Mouse (Mus musculus): ENCODE measurements at regions not wholly inside any gene's neighbourhood (a gene's known extent, or its start where the extent isn't known, plus 50 kb on each side); places are given as distances from the start of the nearest gene placed in this dataset.

- H3K27ac ChIP-seq (ENCODE audit: insufficient read depth, low read depth, low read length) = no peak overlapping the region
- no peak for DNase-seq
- no peaks in the 10 kb centered on the region for H3K36me3 ChIP-seq (ENCODE audit: control insufficient read depth, insufficient read depth, low read length)
- H3K4me3 ChIP-seq (ENCODE audit: insufficient read depth, low read depth, low read length) = no peak overlapping the region
- peaks cover 18% of the 10 kb centered on the region for H3K4me1 ChIP-seq (ENCODE audit: control insufficient read depth, insufficient read depth, low read length)
- TF ChIP-seq CTCF (conservative IDR thresholded peaks at IDR 0.05; ENCODE audit: insufficient read depth, insufficient read length, low read depth, low read length) = no peak
- TF ChIP-seq POLR2A (IDR thresholded peaks at IDR 0.05; ENCODE audit: low read depth, low read length) = no peak
- H3K27me3 ChIP-seq (replicated peaks; ENCODE audit: control insufficient read depth, insufficient read depth, low read length) = no peaks in the 10 kb centered on the region
- WGBS = 84% methylated on average over 3 of the region's 3 CpGs
These were observed 50.2 kb upstream of the Bod1 start for GRCm38 (mm10) chr11:31721908-31722307.

GRCm38 (mm10) chr11:31724506-31724905 is 52.8 kb upstream of the Bod1 start:
- H3K4me1 ChIP-seq (ENCODE audit: control insufficient read depth, insufficient read depth, low read length) = peaks cover under 1% of the 10 kb centered on the region; the same call in 1 of the 2 replicates
- 91% methylated on average over 1 of the region's 1 CpGs for WGBS
- DNase-seq = no peak
- TF ChIP-seq CTCF (conservative IDR thresholded peaks at IDR 0.05; ENCODE audit: insufficient read depth, insufficient read length, low read depth, low read length) (no peak), POLR2A (IDR thresholded peaks at IDR 0.05; ENCODE audit: low read depth, low read length) (no peak)
- H3K36me3 ChIP-seq (ENCODE audit: control insufficient read depth, insufficient read depth, low read length) = no peaks in the 10 kb centered on the region
- no peak overlapping the region for H3K27ac ChIP-seq (ENCODE audit: insufficient read depth, low read depth, low read length)
- no peaks in the 10 kb centered on the region for H3K27me3 ChIP-seq (replicated peaks; ENCODE audit: control insufficient read depth, insufficient read depth, low read length)
- no peak overlapping the region for H3K4me3 ChIP-seq (ENCODE audit: insufficient read depth, low read depth, low read length)

GRCm38 (mm10) chr11:31725936-31726647 is 54.4 kb upstream of the Bod1 start:
- 70% methylated on average over 15 of the region's 15 CpGs for WGBS
- DNase-seq = no peak
- Histone ChIP-seq H3K27ac (ENCODE audit: insufficient read depth, low read depth, low read length) (no peak overlapping the region), H3K27me3 (replicated peaks; ENCODE audit: control insufficient read depth, insufficient read depth, low read length) (no peaks in the 10 kb centered on the region), H3K4me1 (ENCODE audit: control insufficient read depth, insufficient read depth, low read length) (peaks cover 5% of the 10 kb centered on the region), H3K4me3 (ENCODE audit: insufficient read depth, low read depth, low read length) (no peak overlapping the region), H3K36me3 (ENCODE audit: control insufficient read depth, insufficient read depth, low read length) (no peaks in the 10 kb centered on the region)
- TF ChIP-seq CTCF (conservative IDR thresholded peaks at IDR 0.05; ENCODE audit: insufficient read depth, insufficient read length, low read depth, low read length) (no peak), POLR2A (IDR thresholded peaks at IDR 0.05; ENCODE audit: low read depth, low read length) (no peak)

- Histone ChIP-seq H3K36me3 (ENCODE audit: control insufficient read depth, insufficient read depth, low read length) (no peaks in the 10 kb centered on the region), H3K4me1 (ENCODE audit: control insufficient read depth, insufficient read depth, low read length) (peaks cover 9% of the 10 kb centered on the region), H3K27me3 (replicated peaks; ENCODE audit: control insufficient read depth, insufficient read depth, low read length) (no peaks in the 10 kb centered on the region), H3K4me3 (ENCODE audit: insufficient read depth, low read depth, low read length) (no peak overlapping the region), H3K27ac (ENCODE audit: insufficient read depth, low read depth, low read length) (no peak overlapping the region; the same call in 1 of the 2 replicates)
- 50% methylated on average over 8 of the region's 8 CpGs for WGBS
- DNase-seq = peak; percentile 58
- TF ChIP-seq CTCF (conservative IDR thresholded peaks at IDR 0.05; ENCODE audit: insufficient read depth, insufficient read length, low read depth, low read length) = no peak
- no peak for TF ChIP-seq POLR2A (IDR thresholded peaks at IDR 0.05; ENCODE audit: low read depth, low read length)
These were observed 55.6 kb upstream of the Bod1 start for GRCm38 (mm10) chr11:31727289-31727688.

GRCm38 (mm10) chr11:31729728-31730127 is 58.0 kb upstream of the Bod1 start:
- Histone ChIP-seq H3K27me3 (replicated peaks; ENCODE audit: control insufficient read depth, insufficient read depth, low read length) (no peaks in the 10 kb centered on the region), H3K4me1 (ENCODE audit: control insufficient read depth, insufficient read depth, low read length) (peaks cover 17% of the 10 kb centered on the region), H3K36me3 (ENCODE audit: control insufficient read depth, insufficient read depth, low read length) (no peaks in the 10 kb centered on the region), H3K4me3 (ENCODE audit: insufficient read depth, low read depth, low read length) (no peak overlapping the region), H3K27ac (ENCODE audit: insufficient read depth, low read depth, low read length) (peak overlapping the region; percentile 44; the same call in 1 of the 2 replicates)
- no peak for DNase-seq
- WGBS = 63% methylated on average over 3 of the region's 3 CpGs
- TF ChIP-seq POLR2A (IDR thresholded peaks at IDR 0.05; ENCODE audit: low read depth, low read length) = no peak
- TF ChIP-seq CTCF (conservative IDR thresholded peaks at IDR 0.05; ENCODE audit: insufficient read depth, insufficient read length, low read depth, low read length) = no peak

- TF ChIP-seq POLR2A (IDR thresholded peaks at IDR 0.05; ENCODE audit: low read depth, low read length) = no peak
- no peak for TF ChIP-seq CTCF (conservative IDR thresholded peaks at IDR 0.05; ENCODE audit: insufficient read depth, insufficient read length, low read depth, low read length)
- no peak for DNase-seq
- Histone ChIP-seq H3K27ac (ENCODE audit: insufficient read depth, low read depth, low read length) (peak overlapping the region; percentile 44; the same call in 1 of the 2 replicates), H3K4me3 (ENCODE audit: insufficient read depth, low read depth, low read length) (no peak overlapping the region), H3K4me1 (ENCODE audit: control insufficient read depth, insufficient read depth, low read length) (peaks cover 19% of the 10 kb centered on the region), H3K27me3 (replicated peaks; ENCODE audit: control insufficient read depth, insufficient read depth, low read length) (no peaks in the 10 kb centered on the region), H3K36me3 (ENCODE audit: control insufficient read depth, insufficient read depth, low read length) (no peaks in the 10 kb centered on the region)
- WGBS = 69% methylated on average over 4 of the region's 4 CpGs
These were observed 58.5 kb upstream of the Bod1 start for GRCm38 (mm10) chr11:31730181-31730580.

GRCm38 (mm10) chr11:31730680-31731079 is 59.0 kb upstream of the Bod1 start:
- Histone ChIP-seq H3K36me3 (ENCODE audit: control insufficient read depth, insufficient read depth, low read length) (no peaks in the 10 kb centered on the region), H3K27me3 (replicated peaks; ENCODE audit: control insufficient read depth, insufficient read depth, low read length) (no peaks in the 10 kb centered on the region), H3K4me1 (ENCODE audit: control insufficient read depth, insufficient read depth, low read length) (peaks cover 19% of the 10 kb centered on the region), H3K4me3 (ENCODE audit: insufficient read depth, low read depth, low read length) (no peak overlapping the region), H3K27ac (ENCODE audit: insufficient read depth, low read depth, low read length) (peak overlapping the region; percentile 44; the same call in 1 of the 2 replicates)
- TF ChIP-seq CTCF (conservative IDR thresholded peaks at IDR 0.05; ENCODE audit: insufficient read depth, insufficient read length, low read depth, low read length) (no peak), POLR2A (IDR thresholded peaks at IDR 0.05; ENCODE audit: low read depth, low read length) (no peak)
- no peak for DNase-seq
- WGBS = 52% methylated on average over 3 of the region's 3 CpGs

Data from kidney, adult 2 months (tissue).